Mouse (Mus musculus) hindbrain, embryonic 15.5 days (tissue): ENCODE data around the gene Hkdc1. TPM values are rescaled to one million over a fixed set of nuclear protein-coding genes. Genes with fewer than 3 reads are reported as not detected.

Source experiments
- ATAC-seq: fragments of 200-750 bp; cut with Nextera tagmentation; 2 replicates; pipeline ENCODE4 v1.8.0; 2017; ENCODE audit warnings: low read depth, moderate number of reproducible peaks, moderate TSS enrichment; ENCODE audit not compliant: low FRiP score
- H3K27ac ChIP-seq: fragments of 300-500 bp; sonication (generic); replicated peaks from 2 replicates; pipeline ENCODE4 v1.5.1; 2015; ENCODE audit warnings: mild to moderate bottlenecking, inconsistent platforms
- H3K27me3 ChIP-seq: fragments of 300-500 bp; sonication (generic); 2 replicates; pipeline ENCODE4 v1.6.1; 2015; ENCODE audit warnings: control low read depth, inconsistent platforms
- H3K36me3 ChIP-seq: fragments of 300-500 bp; sonication (generic); 2 replicates; pipeline ENCODE4 v1.6.1; 2015; ENCODE audit warnings: control low read depth, inconsistent platforms
- H3K4me1 ChIP-seq: fragments of 300-500 bp; sonication (generic); replicated peaks from 2 replicates; pipeline ENCODE4 v1.6.1; 2015; ENCODE audit warnings: control low read depth, inconsistent platforms
- H3K4me2 ChIP-seq: fragments of 300-500 bp; sonication (generic); 2 replicates; pipeline ENCODE4 v1.6.1; 2015; ENCODE audit warnings: moderate library complexity, mild to moderate bottlenecking, inconsistent platforms
- H3K4me3 ChIP-seq: fragments of 300-500 bp; sonication (generic); 2 replicates; pipeline ENCODE4 v1.5.1; 2015; ENCODE audit warnings: mild to moderate bottlenecking, inconsistent platforms
- H3K9ac ChIP-seq: fragments of 300-500 bp; sonication (generic); 2 replicates; pipeline ENCODE4 v1.6.1; 2015; ENCODE audit warnings: inconsistent platforms
- H3K9me3 ChIP-seq: fragments of 300-500 bp; sonication (generic); 2 replicates; pipeline ENCODE4 v1.6.1; 2016; ENCODE audit warnings: control low read depth, inconsistent platforms
- WGBS: fragments of 180-500 bp; shearing (Covaris S2); methylation state at CpG from one replicate; pipeline ENCODE4 v1.1.7; 2015; 5-methylcytosine and 5-hydroxymethylcytosine counted together
- polyA plus RNA-seq: library from polyadenylated mRNA; unstranded; fragments of >200 nt; fragmentation: Nextera tagmentation; extraction: Ambion mirVana; gene quantifications from 2 replicates; pipeline ENCODE4 v1.2.1, GENCODE M21; 2015

Hkdc1 gene
- polyA plus RNA-seq, 1 experiment from 2014 or later: 0.97 TPM

- Histone ChIP-seq H3K9me3 (no peaks in the 10 kb centered on the region), H3K4me1 (no peaks in the 10 kb centered on the region), H3K4me2 (no peak overlapping the region), H3K9ac (no peak overlapping the region), H3K4me3 (no peak overlapping the region), H3K36me3 (no peaks in the 10 kb centered on the region), H3K27ac (no peak overlapping the region), H3K27me3 (no peaks in the 10 kb centered on the region)
- no peak for ATAC-seq
- WGBS: 48% methylated on average over 7 of the region's 7 CpGs
Observed at GRCm38 (mm10) chr10:62418831-62419356, 3.4 kb downstream of the Hkdc1 start.

GRCm38 (mm10) chr10:62413606-62413982, 8.7 kb downstream of the Hkdc1 start:
- H3K27ac ChIP-seq: no peak overlapping the region
- H3K27me3 ChIP-seq: no peaks in the 10 kb centered on the region
- no peaks in the 10 kb centered on the region for H3K9me3 ChIP-seq
- no peaks in the 10 kb centered on the region for H3K36me3 ChIP-seq
- H3K4me3 ChIP-seq: no peak overlapping the region
- H3K4me1 ChIP-seq: no peaks in the 10 kb centered on the region
- H3K4me2 ChIP-seq: no peak overlapping the region
- 67% methylated on average over 4 of the region's 4 CpGs for WGBS
- H3K9ac ChIP-seq: no peak overlapping the region
- ATAC-seq: no peak

GRCm38 (mm10) chr10:62412906-62413605, 9.2 kb downstream of the Hkdc1 start:
- Histone ChIP-seq H3K9ac (no peak overlapping the region), H3K4me3 (no peak overlapping the region), H3K4me1 (no peaks in the 10 kb centered on the region), H3K9me3 (no peaks in the 10 kb centered on the region), H3K27ac (no peak overlapping the region), H3K4me2 (no peak overlapping the region), H3K27me3 (no peaks in the 10 kb centered on the region), H3K36me3 (no peaks in the 10 kb centered on the region)
- no peak for ATAC-seq
- WGBS: 46% methylated on average over 7 of the region's 8 CpGs

- Histone ChIP-seq H3K36me3 (no peaks in the 10 kb centered on the region), H3K4me1 (no peaks in the 10 kb centered on the region), H3K9ac (no peak overlapping the region), H3K27me3 (no peaks in the 10 kb centered on the region), H3K9me3 (no peaks in the 10 kb centered on the region), H3K27ac (no peak overlapping the region), H3K4me3 (no peak overlapping the region), H3K4me2 (no peak overlapping the region)
- ATAC-seq: no peak
- 72% methylated on average over 19 of the region's 19 CpGs for WGBS
Observed at GRCm38 (mm10) chr10:62411431-62412410, 10.6 kb downstream of the Hkdc1 start.

- no peaks in the 10 kb centered on the region for H3K36me3 ChIP-seq
- H3K4me1 ChIP-seq: no peaks in the 10 kb centered on the region
- H3K27ac ChIP-seq: no peak overlapping the region
- 9% methylated on average over 5 of the region's 5 CpGs for WGBS
- no peak overlapping the region for H3K4me2 ChIP-seq
- no peak overlapping the region for H3K4me3 ChIP-seq
- no peak overlapping the region for H3K9ac ChIP-seq
- no peaks in the 10 kb centered on the region for H3K27me3 ChIP-seq
- ATAC-seq: peak; percentile 77; the same call in 1 of the 2 replicates
- H3K9me3 ChIP-seq: no peaks in the 10 kb centered on the region
Observed at GRCm38 (mm10) chr10:62410943-62411342, 11.3 kb downstream of the Hkdc1 start.

GRCm38 (mm10) chr10:62404901-62405300, 17.4 kb downstream of the Hkdc1 start:
- Histone ChIP-seq H3K9me3 (no peaks in the 10 kb centered on the region), H3K4me3 (no peak overlapping the region), H3K36me3 (no peaks in the 10 kb centered on the region), H3K4me2 (peak overlapping the region; percentile 26), H3K9ac (no peak overlapping the region), H3K27ac (no peak overlapping the region), H3K4me1 (no peaks in the 10 kb centered on the region), H3K27me3 (no peaks in the 10 kb centered on the region)
- no peak for ATAC-seq
- 49% methylated on average over 14 of the region's 14 CpGs for WGBS

GRCm38 (mm10) chr10:62401641-62402111, 20.6 kb downstream of the Hkdc1 start:
- Histone ChIP-seq H3K4me2 (no peak overlapping the region), H3K4me1 (no peaks in the 10 kb centered on the region), H3K9me3 (no peaks in the 10 kb centered on the region), H3K4me3 (no peak overlapping the region), H3K27ac (no peak overlapping the region), H3K9ac (no peak overlapping the region), H3K27me3 (no peaks in the 10 kb centered on the region), H3K36me3 (no peaks in the 10 kb centered on the region)
- 82% methylated on average over 19 of the region's 19 CpGs for WGBS
- ATAC-seq: 0 out of 2 replicates have a peak, but pooled peaks have one; percentile 8

GRCm38 (mm10) chr10:62383011-62383410, 39.3 kb downstream of the Hkdc1 start:
- WGBS: 93% methylated on average over 3 of the region's 3 CpGs
- Histone ChIP-seq H3K36me3 (no peaks in the 10 kb centered on the region), H3K27me3 (no peaks in the 10 kb centered on the region), H3K4me3 (no peak overlapping the region), H3K4me2 (no peak overlapping the region), H3K4me1 (no peaks in the 10 kb centered on the region), H3K9me3 (no peaks in the 10 kb centered on the region), H3K9ac (no peak overlapping the region), H3K27ac (no peak overlapping the region)
- ATAC-seq: no peak

GRCm38 (mm10) chr10:62380936-62381335, 41.4 kb downstream of the Hkdc1 start:
- Histone ChIP-seq H3K27ac (no peak overlapping the region), H3K4me1 (no peaks in the 10 kb centered on the region), H3K9me3 (no peaks in the 10 kb centered on the region), H3K27me3 (no peaks in the 10 kb centered on the region), H3K4me2 (no peak overlapping the region), H3K36me3 (no peaks in the 10 kb centered on the region), H3K9ac (no peak overlapping the region), H3K4me3 (no peak overlapping the region)
- no peak for ATAC-seq

- H3K4me3 ChIP-seq: no peak within 1 kb of the TSS
- no peaks in the 10 kb centered on the region for H3K36me3 ChIP-seq
- no peak for ATAC-seq
- no peak within 1 kb of the TSS for H3K27ac ChIP-seq
- no peaks in the 10 kb centered on the region for H3K4me1 ChIP-seq
- H3K9me3 ChIP-seq: no peaks in the 10 kb centered on the region
- H3K9ac ChIP-seq: no peak within 1 kb of the TSS
- no peak within 1 kb of the TSS for H3K4me2 ChIP-seq
- 85% methylated on average over 1 of the region's 1 CpGs for WGBS
- no peaks in the 10 kb centered on the region for H3K27me3 ChIP-seq
Observed at GRCm38 (mm10) chr10:62379808-62380207, 42.5 kb downstream of the Hkdc1 start, which contains the start of gene Hk1. Gene Hk1 (minus strand): TSS chr10:62379908.

- no peak for ATAC-seq
- Histone ChIP-seq H3K4me3 (no peak overlapping the region), H3K4me2 (no peak overlapping the region), H3K9ac (no peak overlapping the region), H3K36me3 (no peaks in the 10 kb centered on the region), H3K9me3 (no peaks in the 10 kb centered on the region), H3K27ac (no peak overlapping the region), H3K27me3 (no peaks in the 10 kb centered on the region), H3K4me1 (no peaks in the 10 kb centered on the region)
- WGBS: 89% methylated on average over 7 of the region's 7 CpGs
Observed at GRCm38 (mm10) chr10:62358827-62359226, 63.5 kb downstream of the Hkdc1 start.
